Mouse (Mus musculus) retina, postnatal 1 day (tissue): ENCODE results near the gene Nmi.

ENCODE experiments used
- DNase-seq: peaks from one replicate; pipeline ENCODE4 v3.0.0-alpha.2; 2012

The Nmi gene

DNA sequence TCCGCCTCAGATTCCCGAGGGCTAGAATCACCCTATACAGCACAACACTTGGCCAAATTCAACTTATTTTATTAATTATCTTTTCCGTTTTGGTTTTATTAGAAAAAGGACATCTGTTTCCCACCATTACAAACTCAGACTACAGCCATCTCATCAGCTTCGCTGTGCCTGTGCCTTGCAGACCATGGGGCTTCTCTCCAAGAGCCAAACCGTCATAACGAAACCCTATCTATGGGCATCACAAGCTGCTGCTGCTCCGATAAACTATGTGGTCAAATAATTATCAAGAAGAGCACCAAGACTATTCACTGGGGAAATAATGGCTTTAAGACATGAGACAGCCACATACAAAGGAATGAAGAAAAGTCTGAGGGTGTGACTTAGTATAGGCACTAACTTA, 31.5 kb downstream of the Nmi start:
- DNase-seq = no peak

DNA sequence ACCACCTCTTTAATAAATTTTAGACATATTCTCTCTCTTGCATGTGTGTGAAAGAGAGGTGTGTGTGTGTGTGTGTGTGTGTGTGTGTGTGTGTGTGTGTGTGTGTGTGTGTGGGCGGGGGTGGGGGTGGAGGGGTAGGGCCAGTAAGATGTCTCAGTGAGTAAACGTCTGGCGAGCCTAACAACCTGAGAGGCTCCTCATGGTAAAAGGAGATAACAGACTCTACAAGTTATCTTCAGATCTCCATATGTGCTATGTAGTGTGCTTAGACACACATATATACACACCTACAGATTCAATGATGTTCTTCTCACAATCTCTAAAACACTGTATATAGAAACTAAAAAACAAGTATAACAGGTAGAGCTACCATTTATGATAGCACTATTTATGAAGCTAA, 34.5 kb downstream of the Nmi start:
- DNase-seq = no peak

DNA sequence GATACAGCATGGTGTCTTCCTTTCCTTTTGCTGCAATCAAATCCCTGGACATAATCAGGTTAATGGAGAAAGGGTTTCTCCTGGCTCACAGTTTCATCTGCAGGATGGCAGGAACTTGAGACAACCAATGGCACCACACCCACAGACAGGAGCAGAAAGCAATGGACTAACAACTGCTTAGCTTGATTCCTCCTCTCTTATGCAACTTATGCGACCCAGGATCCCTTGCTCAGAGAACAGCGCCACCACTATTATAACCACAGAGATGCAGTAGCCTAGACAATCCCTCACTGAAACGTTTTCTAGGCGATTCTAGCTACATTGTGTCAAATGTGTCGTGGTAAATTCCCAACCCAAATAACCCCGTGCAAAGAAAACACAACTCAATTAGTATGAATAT, 36.3 kb downstream of the Nmi start:
- peak; percentile 23 for DNase-seq

DNA sequence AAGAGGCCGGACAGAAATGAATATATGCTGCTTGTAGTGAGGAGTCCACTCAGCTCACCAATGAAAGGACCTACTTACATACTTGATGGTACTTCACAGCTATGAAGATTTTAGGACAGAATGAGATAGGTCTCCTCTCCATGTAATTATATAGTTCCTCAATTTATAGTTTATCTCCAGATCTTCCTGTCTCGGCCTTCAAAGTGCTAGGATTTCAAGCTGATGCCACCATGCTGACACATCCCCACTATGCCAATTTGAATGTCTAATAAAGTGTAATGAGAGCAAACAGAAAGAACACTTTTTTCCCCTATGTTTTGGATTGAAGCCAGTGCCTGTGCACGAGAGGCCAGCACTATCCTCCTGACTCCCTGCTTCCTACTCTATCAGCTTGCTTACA, 36.7 kb downstream of the Nmi start:
- DNase-seq = no peak

DNA sequence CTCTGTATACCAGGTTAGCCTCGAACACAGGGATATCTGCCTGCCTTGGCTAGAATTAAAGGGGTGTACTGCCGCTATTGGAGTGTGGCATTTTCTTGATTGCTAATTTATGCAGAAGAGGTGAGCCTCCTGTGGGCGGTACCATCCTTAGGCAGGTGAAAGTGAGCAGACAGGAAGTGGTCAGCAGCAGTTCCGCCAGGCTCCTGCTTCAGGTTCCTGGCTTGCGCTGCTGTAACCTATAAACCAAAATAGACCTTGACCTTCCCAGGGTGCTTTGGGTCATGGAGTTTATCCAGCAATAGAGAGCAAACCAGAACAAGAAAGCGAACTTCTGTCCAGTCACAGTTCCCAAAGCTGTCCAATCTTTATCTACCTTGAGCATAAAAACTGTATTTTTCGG, 37.4 kb downstream of the Nmi start:
- DNase-seq = no peak

DNA sequence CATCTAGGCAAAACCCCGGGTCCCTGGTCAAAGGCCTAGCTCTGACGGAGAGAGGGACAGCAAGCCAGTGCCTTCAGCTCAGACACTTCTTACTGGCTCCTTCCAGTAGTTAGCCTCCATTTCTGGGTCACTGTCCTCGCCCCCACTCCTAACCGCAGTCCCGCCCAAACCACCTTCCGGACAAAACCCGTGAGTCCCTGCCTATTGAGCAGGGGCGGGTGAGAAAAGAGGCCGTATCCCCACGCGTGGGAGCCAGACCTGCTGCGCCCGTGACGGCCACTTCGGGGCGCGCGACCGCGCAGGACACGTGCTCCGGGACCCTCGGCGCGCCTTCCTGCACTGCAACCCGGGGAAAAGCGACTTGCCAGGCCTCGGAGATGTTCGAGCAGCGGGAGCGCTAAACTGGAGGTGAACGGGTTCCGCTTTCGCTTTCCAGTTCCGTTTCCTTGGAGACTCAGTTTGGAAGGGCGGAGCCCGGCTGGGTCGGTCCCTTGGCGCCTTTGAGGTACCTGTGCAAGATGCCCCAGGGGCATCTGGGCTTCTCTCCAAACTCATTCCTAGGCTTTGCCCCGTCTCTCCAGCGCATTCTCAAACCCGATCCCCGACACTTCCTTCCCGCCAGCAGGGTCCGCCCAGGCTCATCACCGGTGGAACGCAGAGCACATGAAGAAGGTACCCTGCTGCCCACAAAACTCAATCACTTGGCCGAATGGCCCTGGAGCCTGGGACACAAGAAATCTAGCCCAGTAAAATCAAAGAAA, 38.5 kb downstream of the Nmi start, which contains the start of gene Rbm43:
Gene Rbm43, minus strand, starts transcription at position 590 of the 761 bp plus-strand sequence.
- peak; percentile 87 for DNase-seq

DNA sequence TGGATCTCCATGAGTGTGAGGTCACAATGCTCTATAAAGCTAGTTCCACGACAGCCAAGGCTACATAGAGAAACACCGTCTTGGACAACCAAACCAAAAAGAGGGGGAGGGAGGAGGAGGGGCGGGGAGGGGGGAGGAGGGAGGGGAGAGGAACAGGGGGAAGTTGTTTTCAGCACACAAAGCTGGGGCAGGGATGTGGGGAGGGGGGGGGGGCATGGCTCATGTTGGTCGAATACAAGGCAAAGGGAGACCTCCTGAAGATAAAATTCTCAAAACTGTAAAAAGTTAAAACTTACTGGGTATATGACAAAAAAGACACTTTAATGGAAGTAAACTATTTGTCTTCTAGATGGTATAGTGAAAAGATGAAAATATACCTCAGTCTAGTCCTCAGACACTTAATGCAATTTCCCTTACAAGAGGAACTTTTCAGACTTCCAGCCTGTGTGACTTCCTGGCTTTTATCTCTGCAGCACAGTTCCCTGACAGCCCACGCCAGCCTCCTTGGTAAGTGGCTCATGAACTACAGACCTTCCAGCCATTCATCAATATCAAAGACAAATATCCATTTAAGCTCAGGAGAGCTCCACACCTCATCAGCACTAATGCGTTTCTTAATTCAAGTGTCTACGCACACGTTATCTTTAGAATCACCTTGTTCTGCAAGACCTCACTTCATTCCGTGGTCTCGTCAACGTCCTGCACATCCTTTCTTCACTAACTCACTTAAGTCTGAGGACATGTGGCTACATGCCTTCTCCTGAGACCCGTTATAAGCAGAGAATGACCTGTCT, 39.8 kb downstream of the Nmi start:
- DNase-seq = no peak

DNA sequence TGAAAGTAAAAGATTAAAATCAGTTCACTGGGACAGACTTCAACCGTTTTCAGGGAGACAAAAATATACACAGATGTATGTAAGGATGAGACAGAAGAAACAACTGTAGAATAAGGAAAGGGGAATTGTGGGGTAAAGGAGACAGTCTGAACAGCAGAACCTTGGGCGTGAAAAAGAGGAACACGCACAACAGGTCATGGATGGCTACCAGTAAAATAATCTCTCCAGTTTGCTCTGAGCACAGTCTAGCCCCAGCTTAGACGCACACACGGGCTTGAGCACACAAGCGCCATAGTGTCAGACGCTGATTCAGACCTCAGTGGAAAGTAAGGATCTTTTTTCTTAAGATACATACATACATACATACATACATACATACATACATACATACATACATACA, 42.1 kb downstream of the Nmi start:
- no peak for DNase-seq

DNA sequence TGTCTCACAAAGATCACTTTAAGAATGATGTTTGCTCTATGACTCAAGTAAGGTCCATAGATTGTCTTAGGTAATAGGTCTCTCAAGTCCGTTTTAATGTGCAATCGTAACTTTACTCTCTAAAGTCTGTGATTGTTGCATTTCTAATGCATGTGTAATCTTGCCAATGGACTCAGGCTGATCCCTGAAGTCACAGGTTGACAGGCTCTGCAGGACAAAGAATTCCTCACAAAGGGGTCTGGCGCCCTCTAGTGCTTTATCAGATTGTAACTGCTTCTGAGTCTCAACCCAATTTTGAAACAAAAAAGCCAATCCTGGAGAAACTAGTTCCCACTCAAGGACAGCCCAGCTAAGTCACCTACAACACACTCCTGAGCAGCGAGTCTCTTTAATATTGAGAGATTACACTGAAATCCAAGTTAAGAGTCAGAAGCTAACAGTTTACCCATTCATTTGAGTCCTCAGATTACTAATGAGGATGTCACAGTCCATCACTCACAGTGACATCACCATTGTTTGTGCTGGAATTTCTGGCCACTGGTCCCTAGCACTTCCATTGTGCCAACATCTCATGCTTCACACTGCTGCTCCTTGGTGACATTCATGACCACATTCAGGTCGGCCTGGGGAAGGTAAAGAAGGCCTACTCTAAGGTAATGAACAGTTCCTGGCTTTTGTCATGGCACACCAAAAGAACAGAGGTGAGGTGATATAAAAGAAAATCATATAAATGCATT, 58.2 kb downstream of the Nmi start:
- peak; percentile 88 for DNase-seq

DNA sequence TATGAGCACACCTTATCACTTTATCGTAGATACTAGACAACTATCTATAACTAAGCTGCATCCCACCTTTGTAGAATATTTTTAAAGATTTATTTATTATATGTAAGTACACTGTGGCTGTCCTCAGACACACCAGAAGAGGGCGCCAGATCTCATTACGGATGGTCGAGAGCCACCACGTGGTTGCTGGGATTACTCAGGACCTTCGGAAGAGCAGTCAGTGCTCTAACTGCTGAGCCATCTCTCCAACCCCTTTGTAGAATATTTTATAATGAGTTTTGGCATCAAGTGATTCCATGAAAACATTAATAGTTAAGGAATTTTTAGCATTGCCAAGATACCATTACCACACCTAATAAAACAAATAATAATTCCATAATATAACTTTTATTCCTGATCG, 58.8 kb downstream of the Nmi start:
- DNase-seq = no peak

DNA sequence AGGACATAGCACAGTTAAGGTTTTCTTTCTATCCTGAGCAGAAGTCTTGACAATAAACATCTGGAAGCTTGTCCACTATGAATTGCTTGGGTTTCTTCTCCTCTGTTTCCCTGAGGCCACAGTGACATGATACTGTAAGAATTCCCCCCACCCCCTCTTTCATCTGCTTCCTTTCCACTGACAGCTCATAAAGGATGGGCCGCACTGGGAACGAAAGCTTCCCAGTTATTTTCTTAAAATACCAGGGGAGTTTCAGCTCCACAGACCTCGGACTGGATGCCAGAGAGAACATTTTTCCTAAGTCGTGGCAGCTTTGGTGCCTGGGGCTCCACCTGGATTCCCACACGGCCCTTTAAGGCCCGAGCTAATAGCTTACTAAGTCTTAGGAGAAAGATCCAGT, 60.6 kb downstream of the Nmi start:
- no peak for DNase-seq

DNA sequence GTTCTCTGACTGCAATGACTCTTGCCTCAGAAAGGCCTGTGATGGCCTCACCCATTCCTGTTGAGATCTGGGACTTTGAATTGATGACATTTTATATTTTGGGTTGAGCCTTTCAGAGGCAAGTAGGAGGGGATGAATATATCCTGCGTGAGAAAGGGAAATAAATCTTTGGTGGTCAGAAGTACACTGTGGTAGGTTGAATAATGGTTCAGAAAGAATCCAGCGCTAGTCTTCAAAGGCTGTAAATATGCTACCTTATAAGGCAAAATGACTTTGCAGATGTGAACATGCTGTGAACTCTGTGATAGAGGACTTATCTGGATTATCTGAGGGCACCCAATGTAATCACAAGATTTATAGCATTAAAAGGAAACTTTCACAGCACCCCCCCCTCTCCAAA, 61.4 kb downstream of the Nmi start:
- DNase-seq = no peak

DNA sequence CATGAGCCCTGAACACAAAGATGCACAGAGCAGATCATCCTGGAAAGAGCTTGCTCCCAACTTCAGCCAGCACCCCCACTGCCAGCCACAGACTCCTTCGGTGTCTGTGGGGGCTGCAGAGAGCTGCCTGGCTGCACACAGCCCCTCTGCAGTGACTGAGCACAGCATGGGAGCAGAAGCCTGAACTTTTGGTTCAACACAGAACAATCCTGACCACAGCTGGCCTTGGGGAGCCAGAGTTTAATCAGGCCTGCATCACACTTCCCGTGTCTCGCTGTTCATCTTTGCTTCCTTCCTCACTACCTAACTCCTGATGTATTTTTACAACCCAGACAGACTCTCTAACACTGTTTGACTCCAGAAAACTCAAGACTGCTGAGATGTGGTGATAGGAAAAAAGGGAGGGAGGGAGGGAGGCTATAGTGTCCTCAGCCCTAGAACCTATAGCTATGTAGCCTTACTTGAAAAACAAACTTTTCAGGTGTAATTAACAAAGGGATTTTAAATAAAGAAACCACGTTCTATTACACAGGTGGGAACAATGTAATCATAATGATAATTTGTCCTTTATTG, 65.7 kb downstream of the Nmi start:
- peak; percentile 8 for DNase-seq

DNA sequence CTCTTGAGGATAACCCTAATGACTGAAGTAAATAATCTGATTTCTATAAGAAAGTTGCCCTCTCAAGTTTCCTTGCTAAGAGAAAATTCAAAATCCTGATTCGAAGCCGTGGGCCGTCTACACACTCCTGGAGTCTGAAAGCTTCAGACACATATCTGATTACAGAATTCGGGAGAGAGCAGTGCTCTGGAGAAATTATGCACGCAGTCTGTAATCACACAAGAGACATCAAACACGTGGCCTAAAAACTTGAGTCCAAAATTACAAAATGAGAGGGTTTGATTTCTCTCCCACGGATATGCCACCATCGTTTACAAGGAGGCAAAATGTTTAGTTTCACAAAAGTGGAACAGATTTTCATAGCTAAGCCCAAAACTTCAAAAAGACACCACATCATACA, 67.7 kb downstream of the Nmi start:
- DNase-seq = no peak
